Mouse (Mus musculus) forebrain, embryonic 14.5 days (tissue): ENCODE data around the gene Mtfr1l. TPM values are rescaled to one million over a fixed set of nuclear protein-coding genes. Genes with fewer than 3 reads are reported as not detected.
A peak's percentile ranks its signal among the peaks of the same experiment; 100 is the strongest.

ENCODE experiments used
- ATAC-seq: fragments of 200-750 bp; cut with Nextera tagmentation; 2 replicates; pipeline ENCODE4 v1.8.0; 2017; ENCODE audit warnings: mild to moderate bottlenecking, moderate library complexity
- DNase-seq: peaks from one replicate; pipeline ENCODE4 v3.0.0-alpha.2; 2015; ENCODE audit warnings: low spot score
- H3K27ac ChIP-seq: fragments of 300-500 bp; sonication (generic); 2 replicates; pipeline ENCODE4 v1.5.1; 2014; ENCODE audit warnings: low read depth, mild to moderate bottlenecking, control low read depth, low read length, moderate library complexity
- H3K27me3 ChIP-seq: fragments of 300-500 bp; sonication (generic); replicated peaks from 2 replicates; pipeline ENCODE4 v1.6.1; 2014; ENCODE audit warnings: low read length, control low read depth, mixed read lengths; ENCODE audit not compliant: control insufficient read depth, insufficient read depth
- H3K36me3 ChIP-seq: fragments of 300-500 bp; sonication (generic); 2 replicates; pipeline ENCODE4 v1.6.1; 2014; ENCODE audit warnings: low read length, control low read depth; ENCODE audit not compliant: control insufficient read depth, insufficient read depth
- H3K4me1 ChIP-seq: fragments of 300-500 bp; sonication (generic); 2 replicates; pipeline ENCODE4 v1.6.1; 2014; ENCODE audit warnings: antibody characterized with exemption, low read length, control low read depth; ENCODE audit not compliant: control insufficient read depth, insufficient read depth
- H3K4me2 ChIP-seq: fragments of 300-500 bp; sonication (generic); 2 replicates; pipeline ENCODE4 v1.6.1; 2014; ENCODE audit warnings: mild to moderate bottlenecking, control low read depth, low read length
- H3K4me3 ChIP-seq: fragments of 300-500 bp; sonication (generic); 2 replicates; pipeline ENCODE4 v1.5.1; 2014; ENCODE audit warnings: low read depth, low read length, control low read depth
- H3K9ac ChIP-seq: fragments of 300-500 bp; sonication (generic); 2 replicates; pipeline ENCODE4 v1.6.1; 2014; ENCODE audit warnings: mild to moderate bottlenecking, low read length, control low read depth, moderate library complexity
- H3K9me3 ChIP-seq: fragments of 300-500 bp; sonication (generic); replicated peaks from 2 replicates; pipeline ENCODE4 v1.6.1; 2016; ENCODE audit warnings: low read length, control low read depth, mixed read lengths; ENCODE audit not compliant: control insufficient read depth
- WGBS: fragments of 180-500 bp; shearing (Covaris S2); extraction: QIAGEN DNeasy Blood & Tissue Kit; methylation state at CpG from one replicate; pipeline ENCODE4 v1.1.7; 2014; 5-methylcytosine and 5-hydroxymethylcytosine counted together
- polyA plus RNA-seq: library from polyadenylated mRNA; unstranded; fragments of >200 nt; fragmentation: Nextera tagmentation; extraction: Ambion mirVana; gene quantifications from 2 replicates; pipeline ENCODE4 v1.2.1, GENCODE M21; 2014

The Mtfr1l gene
- polyA plus RNA-seq, 1 experiment from 2014 or later = 177 TPM

DNA sequence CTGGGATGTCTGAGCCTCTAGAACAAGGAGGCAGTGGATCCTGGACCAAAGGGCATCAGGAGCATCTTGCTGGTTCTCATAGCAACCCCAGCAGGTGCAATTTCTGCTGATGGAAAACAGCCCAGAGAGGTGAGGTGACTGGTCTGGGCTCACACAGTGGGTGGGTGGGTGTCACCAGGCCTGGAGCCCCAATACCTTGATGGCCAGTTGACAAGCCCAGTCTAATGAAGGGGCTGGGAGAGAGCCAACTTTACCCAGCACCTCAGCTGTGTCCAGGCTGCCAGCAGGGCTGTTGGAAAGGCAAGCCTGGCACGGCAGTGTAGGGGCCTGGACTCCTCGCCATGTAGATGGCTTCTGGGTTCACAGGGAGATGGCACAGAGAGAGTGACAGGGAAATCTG is 26.8 kb upstream of the Mtfr1l start:
- DNase-seq (no peak), ATAC-seq (no peak)
- Histone ChIP-seq H3K4me1 (no peaks in the 10 kb centered on the region), H3K27ac (no peak overlapping the region), H3K27me3 (no peaks in the 10 kb centered on the region), H3K9me3 (no peaks in the 10 kb centered on the region), H3K4me3 (no peak overlapping the region), H3K4me2 (no peak overlapping the region), H3K36me3 (no peaks in the 10 kb centered on the region), H3K9ac (no peak overlapping the region)
- WGBS = 76% methylated on average over 2 of the region's 2 CpGs

DNA sequence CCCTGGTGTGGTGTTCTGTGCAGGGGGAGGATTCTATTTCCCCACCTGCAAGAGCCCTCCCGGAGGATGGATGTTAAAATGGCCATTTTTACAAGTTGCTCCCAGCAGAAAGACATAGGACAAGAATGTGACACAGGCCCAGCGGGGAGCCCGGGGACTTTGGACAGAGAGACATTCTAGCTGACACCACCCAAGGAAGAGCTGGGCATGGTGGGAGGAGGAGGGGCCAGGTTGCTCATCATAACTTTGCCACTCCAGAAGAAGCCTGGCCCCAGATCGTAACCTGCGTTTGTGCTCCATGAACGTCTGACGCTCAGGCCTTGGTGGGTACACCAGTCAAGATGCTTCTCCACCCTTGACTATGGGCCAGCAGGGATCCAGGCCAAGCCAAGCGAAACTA is 25.5 kb upstream of the Mtfr1l start:
- H3K27ac ChIP-seq = no peak overlapping the region
- DNase-seq (no peak), ATAC-seq (no peak)
- H3K9ac ChIP-seq = no peak overlapping the region
- H3K4me2 ChIP-seq = no peak overlapping the region
- no peak overlapping the region for H3K4me3 ChIP-seq
- H3K9me3 ChIP-seq = no peaks in the 10 kb centered on the region
- H3K27me3 ChIP-seq = no peaks in the 10 kb centered on the region
- H3K4me1 ChIP-seq = no peaks in the 10 kb centered on the region
- WGBS = 91% methylated on average over 8 of the region's 8 CpGs
- no peaks in the 10 kb centered on the region for H3K36me3 ChIP-seq

DNA sequence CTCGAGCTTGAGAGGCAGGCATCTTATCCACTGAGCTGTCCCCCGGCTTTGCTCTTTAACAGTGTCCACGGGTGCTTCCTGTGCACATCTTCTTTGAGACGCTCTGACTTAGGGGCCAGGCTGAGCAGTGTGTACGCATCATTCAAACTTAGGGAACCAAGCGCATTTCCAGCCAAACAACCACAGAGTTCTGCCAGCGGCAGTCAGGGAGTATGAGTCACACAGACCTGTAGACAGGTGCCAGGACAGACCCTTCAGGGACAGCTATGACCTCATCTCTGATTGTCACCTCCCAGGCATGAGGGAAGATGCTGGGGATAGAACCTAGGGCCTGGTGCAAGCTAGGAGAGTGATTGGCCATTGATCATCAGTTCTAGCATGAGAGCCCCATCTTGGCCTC is 24.0 kb upstream of the Mtfr1l start:
- H3K27ac ChIP-seq = no peak overlapping the region
- no peaks in the 10 kb centered on the region for H3K9me3 ChIP-seq
- H3K4me2 ChIP-seq = no peak overlapping the region
- no peaks in the 10 kb centered on the region for H3K36me3 ChIP-seq
- ATAC-seq (no peak), DNase-seq (no peak)
- no peak overlapping the region for H3K9ac ChIP-seq
- no peaks in the 10 kb centered on the region for H3K4me1 ChIP-seq
- no peaks in the 10 kb centered on the region for H3K27me3 ChIP-seq
- 88% methylated on average over 7 of the region's 7 CpGs for WGBS
- H3K4me3 ChIP-seq = no peak overlapping the region

- H3K36me3 ChIP-seq = no peaks in the 10 kb centered on the region
- no peak overlapping the region for H3K4me3 ChIP-seq
- no peak for ATAC-seq
These were observed 23.5 kb upstream of the Mtfr1l start for GRCm38 (mm10) chr4:134558570-134559113.

DNA sequence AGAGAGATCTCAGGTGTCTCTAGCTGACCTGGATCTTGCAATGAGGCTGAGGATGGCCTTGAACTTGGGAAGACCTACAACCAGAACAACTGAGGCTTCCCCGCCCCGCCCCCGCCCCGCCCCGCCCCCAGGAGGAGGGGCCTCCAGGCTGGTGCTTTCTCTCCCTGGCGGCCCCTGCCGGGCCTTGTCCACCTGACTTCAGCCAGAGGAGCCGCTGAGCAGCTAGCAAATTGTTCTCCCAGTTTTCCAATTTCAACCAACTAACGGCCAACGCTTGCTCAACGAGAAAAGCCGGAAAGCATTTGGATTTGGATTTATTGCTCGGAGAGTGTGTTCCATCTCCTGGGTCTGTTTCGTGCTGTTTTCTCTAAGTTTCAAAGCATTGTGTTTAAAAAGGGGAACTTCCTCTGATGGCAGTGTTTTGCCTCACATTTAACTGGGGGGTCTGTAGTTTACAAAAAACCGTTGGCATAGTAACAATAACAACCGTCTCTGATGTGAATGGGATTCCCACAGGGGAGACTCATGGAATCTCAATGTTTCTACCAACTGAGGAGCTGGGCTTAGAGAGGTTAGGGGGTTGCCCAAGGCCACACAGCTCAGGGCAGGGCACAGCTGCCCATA is 22.6 kb upstream of the Mtfr1l start:
- no peak for DNase-seq
- Histone ChIP-seq H3K36me3 (no peaks in the 10 kb centered on the region), H3K27me3 (no peaks in the 10 kb centered on the region), H3K27ac (no peak overlapping the region), H3K9ac (no peak overlapping the region), H3K4me3 (no peak overlapping the region), H3K4me2 (no peak overlapping the region), H3K9me3 (no peaks in the 10 kb centered on the region), H3K4me1 (no peaks in the 10 kb centered on the region)
- no peak for ATAC-seq
- 13% methylated on average over 12 of the region's 16 CpGs for WGBS

More at GRCm38 (mm10) chr4:134558570-134559113, 23.5 kb upstream of the Mtfr1l start:
- Histone ChIP-seq H3K4me2 (no peak overlapping the region), H3K4me1 (no peaks in the 10 kb centered on the region), H3K27me3 (no peaks in the 10 kb centered on the region), H3K9me3 (no peaks in the 10 kb centered on the region), H3K9ac (no peak overlapping the region), H3K27ac (no peak overlapping the region)
- 73% methylated on average over 9 of the region's 9 CpGs for WGBS
- no peak for DNase-seq

DNA sequence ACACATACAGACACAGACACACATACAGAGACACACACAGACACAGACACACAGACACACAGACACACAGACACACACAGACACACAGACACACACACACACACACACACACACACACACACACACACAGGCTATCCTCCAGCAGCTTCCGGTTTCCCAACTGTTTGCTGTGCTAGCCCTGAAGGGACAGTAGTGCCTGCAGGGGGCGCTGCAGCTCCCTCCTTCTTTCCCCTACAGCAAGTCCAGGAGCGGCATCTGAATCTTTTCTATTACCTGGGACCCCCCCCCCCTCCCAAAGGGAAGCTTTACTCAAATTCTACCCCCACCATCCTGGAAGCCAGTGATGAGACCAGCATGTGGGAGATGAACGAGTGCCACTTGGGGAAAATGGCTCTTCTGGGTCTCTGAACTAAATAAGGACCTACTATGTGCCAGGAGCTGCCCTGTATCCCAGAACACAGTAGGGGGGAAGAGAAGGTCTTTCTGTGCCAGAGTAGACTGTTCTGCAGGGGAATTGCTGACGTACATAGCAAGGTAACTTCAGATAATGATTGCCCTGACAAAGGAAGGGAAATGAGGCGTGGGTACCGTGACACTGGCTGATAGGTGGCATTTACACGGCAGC is 20.9 kb upstream of the Mtfr1l start:
- peak; percentile 41 for DNase-seq
- Histone ChIP-seq H3K4me1 (peaks cover 4% of the 10 kb centered on the region; the same call in 1 of the 2 replicates), H3K36me3 (no peaks in the 10 kb centered on the region), H3K27me3 (no peaks in the 10 kb centered on the region), H3K4me3 (no peak overlapping the region), H3K4me2 (no peak overlapping the region), H3K27ac (no peak overlapping the region), H3K9me3 (no peaks in the 10 kb centered on the region), H3K9ac (no peak overlapping the region)
- WGBS = 54% methylated on average over 8 of the region's 8 CpGs
- no peak for ATAC-seq

GRCm38 (mm10) chr4:134553631-134554030 is 18.4 kb upstream of the Mtfr1l start:
- DNase-seq (no peak), ATAC-seq (no peak)
- Histone ChIP-seq H3K27me3 (no peaks in the 10 kb centered on the region), H3K27ac (no peak overlapping the region), H3K9me3 (peaks cover 5% of the 10 kb centered on the region), H3K9ac (no peak overlapping the region), H3K36me3 (peaks cover 15% of the 10 kb centered on the region), H3K4me3 (no peak overlapping the region), H3K4me2 (no peak overlapping the region), H3K4me1 (peaks cover 6% of the 10 kb centered on the region; the same call in 1 of the 2 replicates)
- WGBS = 62% methylated on average over 1 of the region's 1 CpGs

DNA sequence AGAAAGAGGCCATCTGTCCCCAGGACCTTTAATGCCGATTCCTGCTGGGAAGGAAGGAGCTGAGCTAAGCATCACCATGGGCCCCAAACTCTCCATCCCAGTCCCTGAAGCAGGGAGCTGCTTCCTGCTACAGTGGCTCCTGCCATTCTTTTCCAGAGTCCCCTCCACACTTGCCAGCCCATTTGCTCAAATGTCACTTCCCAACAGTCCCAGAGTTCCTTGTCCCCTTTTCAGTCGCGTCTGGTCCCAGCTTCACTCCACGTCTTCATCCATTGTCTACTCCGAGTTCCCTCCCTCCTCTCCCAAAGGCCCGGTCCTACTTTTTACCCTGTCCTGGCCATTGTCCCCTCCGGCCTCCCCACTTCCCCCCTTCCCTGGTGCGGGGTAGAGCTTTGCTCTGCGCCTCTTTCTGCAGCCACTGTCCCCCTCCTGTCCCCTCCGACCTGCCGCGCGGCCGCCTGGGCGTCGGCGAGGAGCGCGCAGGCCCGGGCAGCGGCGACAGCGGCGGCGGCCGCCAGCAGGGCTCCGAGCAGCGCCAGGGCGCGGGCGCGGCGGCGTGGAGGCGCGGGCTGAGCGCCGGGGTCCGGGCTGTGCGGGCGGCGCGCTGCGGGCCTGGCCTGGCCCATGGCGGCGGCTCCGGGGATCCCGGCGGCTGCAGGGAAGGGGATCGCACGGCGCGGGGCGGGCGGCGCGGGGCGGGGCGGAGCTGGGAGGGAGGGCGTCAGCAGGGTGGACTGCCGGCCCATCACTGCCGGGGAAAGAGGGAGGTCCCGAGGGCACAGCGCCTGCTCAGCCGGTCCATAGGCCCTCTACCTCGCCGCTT is 16.5 kb upstream of the Mtfr1l start, which contains the start of gene Selenon:
Gene Selenon (minus strand): TSS at position 673 of the 823 bp plus-strand sequence.
- H3K36me3 ChIP-seq = peaks cover 28% of the 10 kb centered on the region
- H3K9me3 ChIP-seq = peaks cover 5% of the 10 kb centered on the region
- WGBS = under 1% methylated on average over 51 of the region's 67 CpGs
- H3K27me3 ChIP-seq = no peaks in the 10 kb centered on the region
- peak within 1 kb of the TSS; percentile 95 for H3K9ac ChIP-seq
- DNase-seq = peak; percentile 62
- H3K4me1 ChIP-seq = peaks cover 6% of the 10 kb centered on the region; the same call in 1 of the 2 replicates
- H3K4me3 ChIP-seq = peak within 1 kb of the TSS; percentile 65
- H3K27ac ChIP-seq = peak within 1 kb of the TSS; percentile 87
- ATAC-seq = peak; percentile 88
- peak within 1 kb of the TSS; percentile 73 for H3K4me2 ChIP-seq
